Mouse (Mus musculus) layer of hippocampus, postnatal 14 days (tissue): ENCODE results near the gene Fam184b. TPM values are rescaled to one million over a fixed set of nuclear protein-coding genes. Genes with fewer than 3 reads are reported as not detected.
"Not testable (repeated sequence)": the region's sequence is repeated elsewhere in the genome, so short reads cannot be mapped to it uniquely, and the experiment has no call there.

Experiments
- DNase-seq, 2 experiments: peaks; one replicate each; pipeline ENCODE4 v3.0.0; 2021 to 2022; ENCODE audit warnings: low spot score in 2 of 2, mixed read lengths in 1 of 2
- long read RNA-seq, 2 experiments: library from polyadenylated mRNA; stranded (forward); transcript quantifications; one replicate each; pipeline ENCODE4 v2.0.0; 2021
- total RNA-seq, 2 experiments: library from RNA; stranded (reverse); gene quantifications; 2 replicates each; pipeline ENCODE4 v1.2.3; 2021

Gene Fam184b
- total RNA-seq, result 10 to 100 TPM; 13.5 to 16.0 TPM
- long read RNA-seq, experiment 1, full-length matches to known transcripts, result 7 of 9 reads
- long read RNA-seq, experiment 1, partial matches to known transcripts, result 1 of 9 reads
- long read RNA-seq, experiment 1, other reads (novel, unspliced or antisense), result 1 of 9 reads
- long read RNA-seq, experiment 2, full-length matches to known transcripts, result 8 of 11 reads
- long read RNA-seq, experiment 2, partial matches to known transcripts, result 2 of 11 reads
- long read RNA-seq, experiment 2, other reads (novel, unspliced or antisense), result 1 of 11 reads

- peak; percentile 63 to 74 for DNase-seq
Measured at GRCm38 (mm10) chr5:45638806-45639714, at the start of gene Fam184b. Gene Fam184b (minus strand): TSS chr5:45639614.

- no peak for DNase-seq
Measured at GRCm38 (mm10) chr5:45689152-45689551, 49.7 kb upstream of the Fam184b start.

GRCm38 (mm10) chr5:45686223-45686622 lies 46.8 kb upstream of the Fam184b start:
- no peak for DNase-seq

- no peak for DNase-seq
Measured at GRCm38 (mm10) chr5:45685243-45685642, 45.8 kb upstream of the Fam184b start.

GRCm38 (mm10) chr5:45683388-45683787 lies 44.0 kb upstream of the Fam184b start:
- no peak for DNase-seq

- DNase-seq, result no peak
Measured at GRCm38 (mm10) chr5:45679955-45680354, 40.5 kb upstream of the Fam184b start.

- DNase-seq, result no peak
Measured at GRCm38 (mm10) chr5:45677639-45678038, 38.2 kb upstream of the Fam184b start.

- DNase-seq, result no peak
Measured at GRCm38 (mm10) chr5:45675032-45675431, 35.6 kb upstream of the Fam184b start.

GRCm38 (mm10) chr5:45670894-45671494 lies 31.6 kb upstream of the Fam184b start:
- no peak for DNase-seq

GRCm38 (mm10) chr5:45670280-45670670 lies 30.9 kb upstream of the Fam184b start:
- no peak for DNase-seq

GRCm38 (mm10) chr5:45669598-45670279 lies 30.3 kb upstream of the Fam184b start, which contains the start of gene Ncapg:
Gene Ncapg (plus strand): TSS chr5:45669919.
- DNase-seq, result peak; percentile 99 to 100

GRCm38 (mm10) chr5:45669234-45669597 lies 29.8 kb upstream of the Fam184b start:
- DNase-seq, result no peak

GRCm38 (mm10) chr5:45668831-45669230 lies 29.4 kb upstream of the Fam184b start:
- DNase-seq, result peak in 1 of 2 experiments; percentile 1

GRCm38 (mm10) chr5:45668324-45668723 lies 28.9 kb upstream of the Fam184b start:
- peak in 1 of 2 experiments; percentile 62 for DNase-seq

- not testable (repeated sequence) for DNase-seq
Measured at GRCm38 (mm10) chr5:45658406-45658805, 19.0 kb upstream of the Fam184b start.

GRCm38 (mm10) chr5:45651026-45651703 lies 11.8 kb upstream of the Fam184b start:
- DNase-seq, result no peak

GRCm38 (mm10) chr5:45639715-45640092 lies 290 bp upstream of the Fam184b start:
- no peak for DNase-seq

- peak in 1 of 2 experiments; percentile 29 for DNase-seq
Measured at GRCm38 (mm10) chr5:45638378-45638777, 1.0 kb downstream of the Fam184b start.

GRCm38 (mm10) chr5:45629470-45629869 lies 9.9 kb downstream of the Fam184b start:
- no peak for DNase-seq

- DNase-seq, result peak in 1 of 2 experiments; percentile 75
Measured at GRCm38 (mm10) chr5:45627771-45628170, 11.6 kb downstream of the Fam184b start.

GRCm38 (mm10) chr5:45621511-45621910 lies 17.9 kb downstream of the Fam184b start:
- DNase-seq, result no peak
